Comparison of ENCODE assay signal across 7 mouse cellular contexts in the genomic region with DNA sequence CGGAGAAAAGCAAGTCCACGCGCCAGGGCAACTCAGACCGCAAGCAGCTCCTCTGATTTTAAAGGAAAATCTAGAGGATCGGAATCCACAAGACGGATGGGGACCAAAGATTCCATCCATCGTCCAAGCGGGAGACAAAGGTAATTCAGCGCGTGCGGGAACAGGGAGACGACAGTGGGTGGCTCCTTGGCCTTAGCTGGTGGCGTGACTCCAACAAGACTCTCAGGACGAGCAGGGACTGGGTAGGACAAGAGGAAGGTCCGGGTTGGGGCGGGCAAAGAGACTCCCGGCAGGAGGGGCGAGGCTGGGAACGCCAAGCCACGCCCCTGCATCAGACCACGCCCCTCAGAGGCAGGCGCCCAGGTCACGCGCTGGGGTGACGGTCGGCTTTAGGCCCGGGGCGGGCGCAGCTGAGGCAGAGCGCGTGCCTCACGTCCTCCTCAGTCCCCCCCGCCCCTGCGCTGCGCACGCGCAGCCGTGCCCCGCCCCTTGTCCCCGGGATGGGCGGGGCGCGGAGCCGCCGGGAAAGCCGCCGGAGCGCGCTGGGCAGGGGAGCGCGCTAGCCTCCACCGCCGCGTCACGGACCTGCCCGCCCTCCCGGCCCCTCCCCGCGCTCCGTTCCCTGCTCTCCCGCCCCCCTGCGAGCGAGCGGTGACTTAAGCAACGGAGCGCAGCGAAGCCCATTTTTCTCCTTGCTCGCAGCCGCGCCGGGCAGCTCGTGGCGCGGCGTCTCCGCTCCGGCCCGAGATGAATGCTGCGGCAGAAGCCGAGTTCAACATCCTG. TPM values are rescaled to one million over a fixed set of nuclear protein-coding genes. Genes with fewer than 3 reads are reported as not detected.
DNase-seq lines count a peak whose midpoint lies in the region; ATAC-seq and TF ChIP-seq lines count a peak whose summit lies in the region.

No protein-coding gene starts in this region.

- WGBS in embryonic facial prominence, embryonic 10.5 days: under 1% methylated on average over 80 of the region's 80 CpGs
- WGBS in intestine, postnatal 0 days: under 1% methylated on average over 76 of the region's 80 CpGs
- WGBS in midbrain, embryonic 12.5 days: under 1% methylated on average over 73 of the region's 80 CpGs
- under 1% methylated on average over 80 of the region's 80 CpGs for WGBS in small intestine, adult 2 months

- H3K36me3 ChIP-seq in embryonic facial prominence, embryonic 10.5 days (replicated peaks): peaks cover 21% of the 10 kb centered on the region
- H3K36me3 ChIP-seq in intestine, postnatal 0 days (ENCODE audit: control insufficient read depth, insufficient read depth): peaks cover 10% of the 10 kb centered on the region
- no peaks in the 10 kb centered on the region for H3K36me3 ChIP-seq in midbrain, embryonic 12.5 days
- peaks cover 7% of the 10 kb centered on the region for H3K36me3 ChIP-seq in small intestine, adult 2 months (ENCODE audit: control insufficient read depth, insufficient read depth, low read length)

- peak; percentile 17; the same call in 1 of the 2 replicates for TF ChIP-seq CTCF in intestine, postnatal 0 days (IDR thresholded peaks at IDR 0.05; ENCODE audit: low read depth)
- TF ChIP-seq CTCF in small intestine, adult 2 months (IDR thresholded peaks at IDR 0.05; ENCODE audit: extremely low read depth, insufficient read length, insufficient replicate concordance, low read depth, low read length): no peak; the same call in 1 of the 2 replicates

- peak; percentile 100 for DNase-seq in adrenal gland, postnatal 10 days
- peak; percentile 99 for DNase-seq in embryonic facial prominence, embryonic 10.5 days (ENCODE audit: low spot score)
- peak; percentile 75 for DNase-seq in gonadal fat pad, adult 2 months (ENCODE audit: low read depth)
- peak; percentile 99 for DNase-seq in left cerebral cortex, postnatal 4 days

- H3K4me1 ChIP-seq in embryonic facial prominence, embryonic 10.5 days: peaks cover 24% of the 10 kb centered on the region
- H3K4me1 ChIP-seq in intestine, postnatal 0 days (replicated peaks; ENCODE audit: control insufficient read depth, insufficient read depth, low read length): peaks cover 8% of the 10 kb centered on the region; the same call in 1 of the 2 replicates
- H3K4me1 ChIP-seq in midbrain, embryonic 12.5 days: peaks cover 13% of the 10 kb centered on the region
- no peaks in the 10 kb centered on the region for H3K4me1 ChIP-seq in small intestine, adult 2 months (ENCODE audit: control insufficient read depth, insufficient read depth, insufficient read length, low read length)

- H3K9me3 ChIP-seq in embryonic facial prominence, embryonic 10.5 days: no peaks in the 10 kb centered on the region
- H3K9me3 ChIP-seq in intestine, postnatal 0 days (ENCODE audit: control insufficient read depth): no peaks in the 10 kb centered on the region
- H3K9me3 ChIP-seq in midbrain, embryonic 12.5 days: no peaks in the 10 kb centered on the region

- peak overlapping the region; percentile 96 for H3K27ac ChIP-seq in embryonic facial prominence, embryonic 10.5 days (replicated peaks)
- H3K27ac ChIP-seq in intestine, postnatal 0 days (ENCODE audit: low read depth, low read length): peak overlapping the region; percentile 96
- peak overlapping the region; percentile 97 for H3K27ac ChIP-seq in midbrain, embryonic 12.5 days (replicated peaks)
- H3K27ac ChIP-seq in small intestine, adult 2 months (ENCODE audit: insufficient read depth, low read depth, low read length): peak overlapping the region; percentile 99

- peak overlapping the region; percentile 74 for H3K4me2 ChIP-seq in intestine, postnatal 0 days (replicated peaks; ENCODE audit: low read depth)
- H3K4me2 ChIP-seq in midbrain, embryonic 12.5 days (replicated peaks): peak overlapping the region; percentile 66

- intact Hi-C loops in left cerebral cortex, postnatal 4 days (cut with DNase I): loop anchor here (5.0 kb wide), 1 partner anchor 183 kb away; no protein-coding TSS in a partner anchor

- no peaks in the 10 kb centered on the region for H3K27me3 ChIP-seq in embryonic facial prominence, embryonic 10.5 days (replicated peaks; ENCODE audit: low read depth, poor library complexity, severe bottlenecking)
- H3K27me3 ChIP-seq in intestine, postnatal 0 days (replicated peaks; ENCODE audit: control insufficient read depth, insufficient read depth, low read length): no peaks in the 10 kb centered on the region
- no peaks in the 10 kb centered on the region for H3K27me3 ChIP-seq in midbrain, embryonic 12.5 days
- H3K27me3 ChIP-seq in small intestine, adult 2 months (ENCODE audit: control insufficient read depth, insufficient read depth, low read length): no peaks in the 10 kb centered on the region

- H3K9ac ChIP-seq in intestine, postnatal 0 days (ENCODE audit: low read depth, low read length): peak overlapping the region; percentile 77
- H3K9ac ChIP-seq in midbrain, embryonic 12.5 days (replicated peaks): peak overlapping the region; percentile 84

- ATAC-seq in intestine, postnatal 0 days: peak; percentile 96
- peak; percentile 95 for ATAC-seq in midbrain, embryonic 12.5 days (ENCODE audit: low FRiP score, low read depth)

- peak; percentile 78 for TF ChIP-seq POLR2A in small intestine, adult 2 months (IDR thresholded peaks at IDR 0.05; ENCODE audit: low read depth, low read length)

- H3K4me3 ChIP-seq in embryonic facial prominence, embryonic 10.5 days: peak overlapping the region; percentile 90
- peak overlapping the region; percentile 99 for H3K4me3 ChIP-seq in intestine, postnatal 0 days (ENCODE audit: low read depth, low read length)
- H3K4me3 ChIP-seq in midbrain, embryonic 12.5 days: peak overlapping the region; percentile 81
- H3K4me3 ChIP-seq in small intestine, adult 2 months (ENCODE audit: low read depth, low read length): peak overlapping the region; percentile 93

RNA-seq across cellular contexts. Expression of a gene that starts 0.7 kb away (rescaled TPM):
- 100 to 1,000 TPM in 1 of 2 experiments, 10 to 100 TPM in 1; 89.7 to 171 TPM for total RNA-seq in adrenal gland, postnatal 10 days (2021)
- 37.6 and 39.6 TPM in 2 replicates for polyA plus RNA-seq in embryonic facial prominence, embryonic 10.5 days (2016; fragmentation: Nextera tagmentation; extraction: Ambion mirVana)
- 19.4 and 21.5 TPM in 2 replicates for polyA plus RNA-seq in gonadal fat pad, adult 2 months (2012; rRNA removed)
- 16.2 and 17.3 TPM in 2 replicates for polyA plus RNA-seq in intestine, postnatal 0 days (2015; fragmentation: Nextera tagmentation; extraction: Ambion mirVana)
- total RNA-seq in left cerebral cortex, postnatal 4 days (2021): 10 to 100 TPM; 40.0 to 44.2 TPM
- polyA plus RNA-seq in midbrain, embryonic 12.5 days (2016; fragmentation: Nextera tagmentation; extraction: Ambion mirVana): 33.0 and 33.8 TPM in 2 replicates
- polyA plus RNA-seq in small intestine, adult 2 months (2012; rRNA removed): 3.1 and 7.9 TPM in 2 replicates

Comparison
In these comparisons a context has a peak if more than half of its experiments do, and no peak if none do; other contexts are left out.
1. Peak in every context shown above with its lines: DNase-seq, ATAC-seq, H3K4me3 ChIP-seq and H3K27ac ChIP-seq.